Mouse (Mus musculus) frontal cortex, adult (tissue): Measurements from ENCODE around the gene Brca1.
"Not testable (repeated sequence)": the region's sequence is repeated elsewhere in the genome, so short reads cannot be mapped to it uniquely, and the experiment has no call there.

Experiments used
- ATAC-seq: cut with Nextera tagmentation; 2 replicates; pipeline ENCODE4 v1.9.2; 2017; ENCODE audit warnings: mild to moderate bottlenecking, moderate library complexity, mixed read lengths; ENCODE audit not compliant: low TSS enrichment

The Brca1 gene

GRCm38 (mm10) chr11:101449596-101449995 is 102.2 kb downstream of the Brca1 start:
- ATAC-seq = not testable (repeated sequence)

GRCm38 (mm10) chr11:101448899-101449298 is 102.9 kb downstream of the Brca1 start:
- no peak for ATAC-seq

GRCm38 (mm10) chr11:101448274-101448746 is 103.4 kb downstream of the Brca1 start, which contains the start of gene Ifi35:
TSS of gene Ifi35 (plus strand) at chr11:101448407.
- peak; percentile 20; the same call in 1 of the 2 replicates for ATAC-seq

GRCm38 (mm10) chr11:101447786-101448185 is 104.0 kb downstream of the Brca1 start:
- ATAC-seq = no peak

- not testable (repeated sequence) for ATAC-seq
Measured at GRCm38 (mm10) chr11:101446860-101447259, 104.9 kb downstream of the Brca1 start.

- no peak for ATAC-seq
Measured at GRCm38 (mm10) chr11:101446319-101446718, 105.4 kb downstream of the Brca1 start.

GRCm38 (mm10) chr11:101442760-101443159 is 109.0 kb downstream of the Brca1 start:
- ATAC-seq = no peak

- ATAC-seq = peak; percentile 99
Measured at GRCm38 (mm10) chr11:101442127-101442693, 109.5 kb downstream of the Brca1 start, which contains the start of gene Rpl27. TSS of gene Rpl27 (plus strand) at chr11:101442298.

- not testable (repeated sequence) for ATAC-seq
Measured at GRCm38 (mm10) chr11:101441450-101442126, 110.2 kb downstream of the Brca1 start.
